Mouse (Mus musculus) left cerebral cortex, postnatal 4 days (tissue): ENCODE results near the gene Gdap1l1. TPM values are rescaled to one million over a fixed set of nuclear protein-coding genes. Genes with fewer than 3 reads are reported as not detected.
"Not testable (repeated sequence)": the region's sequence is repeated elsewhere in the genome, so short reads cannot be mapped to it uniquely, and the experiment has no call there.

ENCODE experiments used
- DNase-seq: peaks from one replicate; pipeline ENCODE4 v3.0.0-alpha.2; 2022
- intact Hi-C: fragments of 180-260 bp; cut with DNase I; formaldehyde crosslinking; loops from one replicate; pipeline ENCODE4 v1.15.1; 2025
- total RNA-seq, 2 experiments: library from RNA; stranded (reverse); gene quantifications; 2 replicates each; pipeline ENCODE4 v1.2.3; 2021

Gdap1l1 gene
- total RNA-seq, 2 experiments from 2014 or later = 90.8 to 98.3 TPM

GRCm38 (mm10) chr2:163422895-163423660 lies 15.2 kb upstream of the Gdap1l1 start:
- no peak for DNase-seq
- intact Hi-C loops = no loop called here

DNA sequence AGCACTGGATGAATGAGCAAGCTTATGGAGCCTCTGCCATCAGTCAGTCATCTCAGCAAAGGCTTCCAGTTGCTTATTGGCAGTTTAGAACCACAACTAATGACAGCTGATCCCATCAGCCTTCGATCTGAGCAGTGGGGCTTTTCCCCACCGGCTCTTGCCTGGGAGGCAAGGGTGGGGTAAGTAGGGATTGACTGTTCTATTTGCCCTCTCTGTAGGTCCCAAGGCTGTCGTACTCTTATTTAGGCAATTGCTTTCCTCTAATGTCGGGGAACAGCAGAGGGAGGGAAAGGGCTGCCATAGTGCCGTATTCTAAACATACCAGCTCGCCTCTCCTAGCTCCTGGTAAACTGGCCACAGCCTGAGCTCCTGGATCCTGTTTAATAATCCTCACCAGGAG lies 13.7 kb upstream of the Gdap1l1 start, which contains the start of gene Oser1:
Gene Oser1 (minus strand): TSS at position 101 of the 400 bp plus-strand sequence.
- intact Hi-C loops = no loop called here
- no peak for DNase-seq

GRCm38 (mm10) chr2:163428346-163429011 lies 9.8 kb upstream of the Gdap1l1 start:
- DNase-seq = no peak
- intact Hi-C loops = no loop called here

- no peak for DNase-seq
- intact Hi-C loops = no loop called here
Observed at GRCm38 (mm10) chr2:163431289-163431688, 7.0 kb upstream of the Gdap1l1 start.

- intact Hi-C loops = no loop called here
- peak; percentile 77 for DNase-seq
Observed at GRCm38 (mm10) chr2:163433971-163434370, 4.3 kb upstream of the Gdap1l1 start.

- no peak for DNase-seq
- intact Hi-C loops = no loop called here
Observed at GRCm38 (mm10) chr2:163437800-163438199, 476 bp upstream of the Gdap1l1 start.

DNA sequence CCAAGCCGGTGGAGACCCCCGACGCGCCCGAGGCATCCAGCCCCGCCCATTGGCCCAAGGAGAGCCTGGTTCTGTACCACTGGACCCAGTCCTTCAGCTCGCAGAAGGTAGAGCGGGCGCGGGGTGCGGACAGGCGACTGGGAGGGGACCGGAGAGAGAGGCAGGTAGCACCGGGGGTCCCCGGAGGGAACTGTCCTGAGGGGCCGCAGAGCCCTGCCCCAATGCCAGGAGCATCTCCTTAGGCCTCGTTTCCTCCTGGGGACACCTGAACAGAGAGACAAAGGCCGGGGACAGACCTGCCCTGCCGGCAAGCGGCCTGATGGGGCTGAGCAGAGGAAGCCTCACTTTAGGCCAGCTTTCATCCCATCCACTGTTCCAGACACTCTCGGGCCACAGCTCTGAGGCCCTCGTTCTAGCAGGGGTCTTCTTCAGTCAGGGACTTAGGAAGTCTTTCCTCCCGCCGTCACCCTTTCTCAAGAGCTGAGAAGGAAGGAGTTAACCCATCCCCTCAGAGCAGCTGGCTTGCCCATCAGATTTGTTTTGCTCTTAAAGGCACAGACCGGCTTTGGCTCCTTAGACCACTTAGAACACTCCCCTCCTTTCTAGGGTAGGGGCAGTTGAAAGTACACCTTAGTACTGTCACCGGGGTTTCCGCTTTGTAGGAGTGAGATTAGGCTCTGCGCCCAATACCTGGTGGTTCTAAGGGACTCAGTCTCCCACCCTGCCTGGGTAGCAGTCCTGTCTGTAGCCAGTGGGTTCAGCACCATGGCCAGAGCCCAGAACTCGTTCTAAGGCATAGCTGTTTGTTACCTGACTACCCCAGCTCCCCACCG lies 559 bp downstream of the Gdap1l1 start:
- intact Hi-C loops = no loop called here

GRCm38 (mm10) chr2:163439488-163439887 lies 1.2 kb downstream of the Gdap1l1 start:
- intact Hi-C loops = no loop called here
- no peak for DNase-seq

More for the DNA sequence above, 559 bp downstream of the Gdap1l1 start:
- DNase-seq = peak; percentile 32

DNA sequence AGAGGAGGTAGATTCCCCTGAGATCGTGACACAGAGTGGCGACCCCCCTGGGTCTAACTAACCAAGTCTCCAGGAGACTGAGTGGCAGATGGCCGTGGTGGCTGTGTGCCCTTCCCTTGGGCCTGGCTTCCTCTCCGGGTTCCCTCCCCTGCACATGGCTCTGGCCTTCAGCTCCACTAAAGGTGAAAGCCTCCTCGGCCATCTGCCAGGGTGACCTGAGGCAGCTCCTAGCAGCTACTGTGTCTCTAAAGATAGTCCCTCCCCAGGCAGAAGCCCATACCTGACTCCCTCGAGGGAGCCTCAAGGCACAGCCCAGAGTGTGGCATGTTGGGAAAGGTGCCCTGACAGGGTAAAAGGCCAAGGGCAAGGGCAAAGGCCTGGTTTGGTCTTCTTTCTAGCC lies 5.3 kb downstream of the Gdap1l1 start:
- intact Hi-C loops = no loop called here

GRCm38 (mm10) chr2:163444017-163444416 lies 5.7 kb downstream of the Gdap1l1 start:
- intact Hi-C loops = no loop called here
- no peak for DNase-seq

More for the DNA sequence above, 5.3 kb downstream of the Gdap1l1 start:
- DNase-seq = no peak

DNA sequence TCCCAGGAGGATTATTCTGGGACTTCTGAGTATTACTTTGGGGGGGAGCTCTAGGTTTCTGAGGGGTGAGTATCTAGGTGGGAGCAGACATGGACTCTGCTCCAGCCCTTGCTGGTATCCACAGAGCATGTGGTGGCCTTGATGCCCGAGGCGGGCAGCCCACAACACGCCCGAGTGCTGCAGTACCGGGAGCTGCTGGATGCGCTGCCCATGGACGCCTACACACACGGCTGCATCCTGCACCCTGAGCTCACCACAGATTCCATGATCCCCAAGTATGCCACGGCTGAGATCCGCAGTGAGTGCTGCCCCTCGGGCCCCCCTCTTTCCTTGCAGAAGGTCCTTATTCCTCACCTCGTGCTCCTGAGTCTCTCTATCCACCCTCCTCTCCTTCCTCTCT lies 9.1 kb downstream of the Gdap1l1 start:
- no peak for DNase-seq
- intact Hi-C loops = no loop called here

GRCm38 (mm10) chr2:163449276-163449675 lies 11.0 kb downstream of the Gdap1l1 start:
- intact Hi-C loops = no loop called here
- DNase-seq = no peak

GRCm38 (mm10) chr2:163450668-163451295 lies 12.5 kb downstream of the Gdap1l1 start:
- peak; percentile 45 for DNase-seq
- intact Hi-C loops = no loop called here

DNA sequence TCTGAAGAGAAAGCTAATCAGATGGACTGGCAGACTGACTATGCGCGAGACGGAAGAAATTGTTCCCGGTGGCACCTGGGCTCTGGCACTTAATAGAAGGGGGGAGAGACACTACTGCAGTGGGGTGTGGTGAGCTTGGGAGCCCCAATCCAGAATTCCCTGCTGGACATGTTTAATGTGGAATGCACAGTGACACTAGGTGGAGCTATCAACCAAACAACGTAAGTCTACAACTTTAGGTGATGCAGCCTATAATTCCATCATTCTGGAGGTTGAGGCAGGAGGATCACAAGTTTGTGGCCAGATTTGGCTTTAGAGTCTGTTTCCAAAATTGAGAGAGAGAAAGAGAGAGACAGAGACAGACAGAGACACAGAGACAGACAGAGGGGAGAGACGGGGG lies 14.5 kb downstream of the Gdap1l1 start:
- intact Hi-C loops = no loop called here
- DNase-seq = no peak

DNA sequence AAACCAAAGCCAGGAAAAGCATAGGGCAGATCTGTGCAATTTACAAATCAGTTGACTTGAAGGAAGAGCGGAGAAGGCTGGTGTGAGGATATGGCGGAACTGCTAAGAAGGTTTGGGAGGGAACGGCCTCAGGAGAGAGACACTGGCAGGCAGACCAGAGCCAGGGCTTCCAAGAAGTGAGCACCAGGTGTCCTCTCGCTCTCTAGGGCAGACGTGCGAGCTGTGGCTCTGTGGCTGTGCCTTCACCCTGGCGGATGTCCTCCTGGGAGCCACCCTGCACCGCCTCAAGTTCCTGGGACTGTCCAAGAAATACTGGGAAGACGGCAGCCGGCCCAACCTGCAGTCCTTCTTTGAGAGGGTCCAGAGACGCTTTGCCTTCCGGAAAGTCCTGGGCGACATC lies 15.1 kb downstream of the Gdap1l1 start:
- intact Hi-C loops = no loop called here
- DNase-seq = no peak

- intact Hi-C loops = no loop called here
- peak; percentile 36 for DNase-seq
Observed at GRCm38 (mm10) chr2:163458539-163459265, 20.4 kb downstream of the Gdap1l1 start.

DNA sequence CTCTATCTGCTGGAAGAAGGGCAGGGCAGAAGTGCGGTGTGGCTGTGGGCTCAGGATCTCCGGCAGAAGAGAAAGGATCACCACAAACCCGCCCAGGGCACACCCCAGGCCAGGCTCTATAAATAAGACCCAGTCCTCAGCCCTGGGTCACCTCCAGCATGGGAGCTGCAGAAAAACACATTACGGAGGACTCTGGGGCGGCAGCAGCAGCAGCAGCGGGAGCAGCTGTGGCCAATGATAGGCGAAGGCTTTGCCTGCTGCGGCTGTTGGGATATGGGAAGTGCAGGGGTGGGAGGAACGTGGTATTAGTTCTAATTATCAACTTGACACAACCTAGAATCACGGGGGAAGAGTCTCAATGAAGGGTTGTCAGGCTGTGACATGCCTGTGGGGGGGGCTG lies 21.1 kb downstream of the Gdap1l1 start:
- DNase-seq = no peak
- intact Hi-C loops = no loop called here

DNA sequence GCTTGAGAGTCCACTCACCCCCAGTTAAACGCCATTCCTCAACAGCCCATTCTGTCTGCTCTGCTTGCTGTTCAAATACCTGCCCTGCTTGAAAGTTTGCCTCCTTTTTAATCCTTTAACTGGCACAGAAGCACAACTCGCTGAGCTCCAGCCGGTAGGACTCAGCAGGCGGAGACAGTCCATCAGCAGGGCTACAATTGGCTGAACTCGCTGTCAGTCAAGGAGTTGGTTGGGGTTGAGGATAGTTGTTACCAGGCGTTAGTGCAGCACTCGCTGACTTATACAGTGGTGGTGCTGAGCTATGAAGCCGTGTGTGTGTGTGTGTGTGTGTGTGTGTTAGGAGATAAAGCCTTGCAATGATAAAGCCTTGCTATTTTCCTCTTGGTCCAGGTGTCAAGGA lies 22.3 kb downstream of the Gdap1l1 start:
- intact Hi-C loops = no loop called here
- no peak for DNase-seq

DNA sequence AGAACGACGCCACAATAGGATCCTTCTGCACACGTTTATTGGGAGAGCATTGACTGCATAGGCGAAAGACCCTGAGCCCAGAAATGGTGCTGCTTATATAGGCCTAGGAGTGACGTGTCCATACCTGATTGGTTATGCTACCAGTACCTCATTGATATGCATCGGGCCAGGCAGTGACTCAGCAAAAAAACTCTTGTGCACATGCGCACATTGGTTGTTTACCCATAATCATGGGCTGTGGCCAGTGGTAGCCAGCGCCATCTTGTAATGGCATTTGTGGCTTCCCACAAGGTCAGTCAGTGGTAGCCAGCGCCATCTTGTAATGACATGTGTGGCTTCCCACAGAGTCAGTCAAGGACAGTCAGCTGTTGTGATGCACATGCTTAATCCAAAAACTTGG lies 23.0 kb downstream of the Gdap1l1 start:
- intact Hi-C loops, DNase-seq: not testable (repeated sequence)

DNA sequence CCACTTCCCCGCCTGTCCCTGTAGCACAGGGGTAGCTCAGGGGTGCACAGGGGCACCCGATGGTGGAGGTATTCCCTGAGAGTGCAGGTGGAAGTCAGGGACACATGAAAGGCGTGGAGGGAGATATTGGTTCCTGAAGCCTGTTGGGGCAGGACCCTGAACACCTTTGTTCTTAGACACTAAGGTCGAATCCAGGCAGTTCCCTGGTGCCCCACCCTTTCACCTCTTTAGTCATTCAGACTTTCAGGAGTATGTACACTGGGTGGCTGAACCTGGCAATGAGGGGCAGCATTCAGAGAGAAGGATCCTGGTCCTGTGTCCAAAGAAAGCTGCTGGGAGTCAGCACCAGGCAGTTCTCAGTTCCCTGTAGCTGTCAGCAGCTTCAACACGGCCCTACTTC lies 24.1 kb downstream of the Gdap1l1 start:
- no peak for DNase-seq
- intact Hi-C loops = no loop called here
